Mouse (Mus musculus): Measurements from ENCODE around the gene Amdhd1. TPM values are rescaled to one million over a fixed set of nuclear protein-coding genes. Genes with fewer than 3 reads are reported as not detected.

The Amdhd1 gene
- 0.77 and 0.94 TPM in 2 replicates for polyA plus RNA-seq (2014; fragmentation: Nextera tagmentation; extraction: Ambion mirVana)

GRCm38 (mm10) chr10:93539775-93540430 lies at the start of gene Amdhd1:
Gene Amdhd1 (minus strand): TSS chr10:93540033.
- Histone ChIP-seq H3K4me3 (ENCODE audit: low read depth, low read length) (peak within 1 kb of the TSS; percentile 37), H3K27ac (ENCODE audit: low read length) (no peak within 1 kb of the TSS), H3K4me1 (ENCODE audit: control insufficient read depth, insufficient read depth, low read length) (0 out of 2 replicates have a peak, but pooled peaks cover 4% of the 10 kb centered on the region), H3K4me2 (replicated peaks; ENCODE audit: low read depth, low read length) (peak within 1 kb of the TSS; percentile 80), H3K36me3 (ENCODE audit: control insufficient read depth, insufficient read depth, low read length) (no peaks in the 10 kb centered on the region), H3K9ac (replicated peaks; ENCODE audit: low read depth, low read length) (peak within 1 kb of the TSS; percentile 3; the same call in 1 of the 2 replicates), H3K9me3 (ENCODE audit: control insufficient read depth, low read depth, low read length) (no peaks in the 10 kb centered on the region), H3K27me3 (ENCODE audit: control insufficient read depth, insufficient read depth, low read length) (no peaks in the 10 kb centered on the region)
- 3% methylated on average over 35 of the region's 35 CpGs for WGBS
- ATAC-seq (ENCODE audit: insufficient number of reproducible peaks, insufficient read depth, low FRiP score, low read depth), result peak; percentile 87

GRCm38 (mm10) chr10:93589281-93589848 lies 49.5 kb upstream of the Amdhd1 start, which contains the start of gene Snrpf:
Gene Snrpf (minus strand): TSS chr10:93589706.
- peaks cover 14% of the 10 kb centered on the region; the same call in 1 of the 2 replicates for H3K36me3 ChIP-seq (ENCODE audit: control insufficient read depth, insufficient read depth, low read length)
- H3K9ac ChIP-seq (replicated peaks; ENCODE audit: low read depth, low read length), result peak within 1 kb of the TSS; percentile 78
- peak within 1 kb of the TSS; percentile 81 for H3K4me3 ChIP-seq (ENCODE audit: low read depth, low read length)
- peak; percentile 91 for ATAC-seq (ENCODE audit: insufficient number of reproducible peaks, insufficient read depth, low FRiP score, low read depth)
- H3K27ac ChIP-seq (ENCODE audit: low read length), result peak within 1 kb of the TSS; percentile 48
- H3K4me2 ChIP-seq (replicated peaks; ENCODE audit: low read depth, low read length), result peak within 1 kb of the TSS; percentile 66
- whole genome bisulfite sequencing, result under 1% methylated on average over 63 of the region's 63 CpGs
- H3K4me1 ChIP-seq (ENCODE audit: control insufficient read depth, insufficient read depth, low read length), result peaks cover 7% of the 10 kb centered on the region; the same call in 1 of the 2 replicates
- no peaks in the 10 kb centered on the region for H3K9me3 ChIP-seq (ENCODE audit: control insufficient read depth, low read depth, low read length)
- no peaks in the 10 kb centered on the region for H3K27me3 ChIP-seq (ENCODE audit: control insufficient read depth, insufficient read depth, low read length)

- H3K36me3 ChIP-seq (ENCODE audit: control insufficient read depth, insufficient read depth, low read length), result peaks cover 17% of the 10 kb centered on the region; the same call in 1 of the 2 replicates
- under 1% methylated on average over 11 of the region's 11 CpGs for WGBS
- H3K9ac ChIP-seq (replicated peaks; ENCODE audit: low read depth, low read length), result peak overlapping the region; percentile 78
- H3K27me3 ChIP-seq (ENCODE audit: control insufficient read depth, insufficient read depth, low read length), result no peaks in the 10 kb centered on the region
- ATAC-seq (ENCODE audit: insufficient number of reproducible peaks, insufficient read depth, low FRiP score, low read depth), result no peak
- H3K4me1 ChIP-seq (ENCODE audit: control insufficient read depth, insufficient read depth, low read length), result peaks cover 7% of the 10 kb centered on the region; the same call in 1 of the 2 replicates
- peak overlapping the region; percentile 66 for H3K4me2 ChIP-seq (replicated peaks; ENCODE audit: low read depth, low read length)
- H3K9me3 ChIP-seq (ENCODE audit: control insufficient read depth, low read depth, low read length), result no peaks in the 10 kb centered on the region
- H3K27ac ChIP-seq (ENCODE audit: low read length), result peak overlapping the region; percentile 48
- peak overlapping the region; percentile 81 for H3K4me3 ChIP-seq (ENCODE audit: low read depth, low read length)
Observed at GRCm38 (mm10) chr10:93588796-93589195, 49.0 kb upstream of the Amdhd1 start.

GRCm38 (mm10) chr10:93577271-93577886 lies 37.5 kb upstream of the Amdhd1 start:
- no peak overlapping the region for H3K4me3 ChIP-seq (ENCODE audit: low read depth, low read length)
- H3K9me3 ChIP-seq (ENCODE audit: control insufficient read depth, low read depth, low read length), result no peaks in the 10 kb centered on the region
- no peak overlapping the region for H3K4me2 ChIP-seq (replicated peaks; ENCODE audit: low read depth, low read length)
- H3K27ac ChIP-seq (ENCODE audit: low read length), result no peak overlapping the region
- H3K4me1 ChIP-seq (ENCODE audit: control insufficient read depth, insufficient read depth, low read length), result no peaks in the 10 kb centered on the region
- ATAC-seq (ENCODE audit: insufficient number of reproducible peaks, insufficient read depth, low FRiP score, low read depth), result 0 out of 2 replicates have a peak, but pooled peaks have one; percentile 46
- no peak overlapping the region for H3K9ac ChIP-seq (replicated peaks; ENCODE audit: low read depth, low read length)
- no peaks in the 10 kb centered on the region for H3K27me3 ChIP-seq (ENCODE audit: control insufficient read depth, insufficient read depth, low read length)
- peaks cover 10% of the 10 kb centered on the region; the same call in 1 of the 2 replicates for H3K36me3 ChIP-seq (ENCODE audit: control insufficient read depth, insufficient read depth, low read length)
- WGBS, result 66% methylated on average over 13 of the region's 13 CpGs

- Histone ChIP-seq H3K9me3 (ENCODE audit: control insufficient read depth, low read depth, low read length) (no peaks in the 10 kb centered on the region), H3K27ac (ENCODE audit: low read length) (no peak overlapping the region), H3K4me1 (ENCODE audit: control insufficient read depth, insufficient read depth, low read length) (no peaks in the 10 kb centered on the region), H3K9ac (replicated peaks; ENCODE audit: low read depth, low read length) (no peak overlapping the region), H3K4me3 (ENCODE audit: low read depth, low read length) (no peak overlapping the region), H3K27me3 (ENCODE audit: control insufficient read depth, insufficient read depth, low read length) (no peaks in the 10 kb centered on the region), H3K36me3 (ENCODE audit: control insufficient read depth, insufficient read depth, low read length) (peaks cover 3% of the 10 kb centered on the region; the same call in 1 of the 2 replicates), H3K4me2 (replicated peaks; ENCODE audit: low read depth, low read length) (no peak overlapping the region)
- ATAC-seq (ENCODE audit: insufficient number of reproducible peaks, insufficient read depth, low FRiP score, low read depth), result no peak
- WGBS, result 91% methylated on average over 8 of the region's 8 CpGs
Observed at GRCm38 (mm10) chr10:93575960-93576359, 36.1 kb upstream of the Amdhd1 start.

- H3K36me3 ChIP-seq (ENCODE audit: control insufficient read depth, insufficient read depth, low read length), result no peaks in the 10 kb centered on the region
- H3K9me3 ChIP-seq (ENCODE audit: control insufficient read depth, low read depth, low read length), result no peaks in the 10 kb centered on the region
- H3K9ac ChIP-seq (replicated peaks; ENCODE audit: low read depth, low read length), result no peak overlapping the region
- H3K4me2 ChIP-seq (replicated peaks; ENCODE audit: low read depth, low read length), result no peak overlapping the region
- 47% methylated on average over 4 of the region's 4 CpGs for WGBS
- no peak overlapping the region for H3K4me3 ChIP-seq (ENCODE audit: low read depth, low read length)
- H3K27me3 ChIP-seq (ENCODE audit: control insufficient read depth, insufficient read depth, low read length), result no peaks in the 10 kb centered on the region
- no peak overlapping the region for H3K27ac ChIP-seq (ENCODE audit: low read length)
- H3K4me1 ChIP-seq (ENCODE audit: control insufficient read depth, insufficient read depth, low read length), result no peaks in the 10 kb centered on the region
- ATAC-seq (ENCODE audit: insufficient number of reproducible peaks, insufficient read depth, low FRiP score, low read depth), result no peak
Observed at GRCm38 (mm10) chr10:93574966-93575365, 35.1 kb upstream of the Amdhd1 start.

- no peak overlapping the region for H3K9ac ChIP-seq (replicated peaks; ENCODE audit: low read depth, low read length)
- H3K36me3 ChIP-seq (ENCODE audit: control insufficient read depth, insufficient read depth, low read length), result no peaks in the 10 kb centered on the region
- H3K4me3 ChIP-seq (ENCODE audit: low read depth, low read length), result no peak overlapping the region
- no peaks in the 10 kb centered on the region for H3K9me3 ChIP-seq (ENCODE audit: control insufficient read depth, low read depth, low read length)
- WGBS, result 53% methylated on average over 2 of the region's 2 CpGs
- H3K4me1 ChIP-seq (ENCODE audit: control insufficient read depth, insufficient read depth, low read length), result no peaks in the 10 kb centered on the region
- no peak overlapping the region for H3K4me2 ChIP-seq (replicated peaks; ENCODE audit: low read depth, low read length)
- H3K27ac ChIP-seq (ENCODE audit: low read length), result no peak overlapping the region
- no peaks in the 10 kb centered on the region for H3K27me3 ChIP-seq (ENCODE audit: control insufficient read depth, insufficient read depth, low read length)
- no peak for ATAC-seq (ENCODE audit: insufficient number of reproducible peaks, insufficient read depth, low FRiP score, low read depth)
Observed at GRCm38 (mm10) chr10:93572209-93572608, 32.4 kb upstream of the Amdhd1 start.

GRCm38 (mm10) chr10:93568671-93569070 lies 28.8 kb upstream of the Amdhd1 start:
- Histone ChIP-seq H3K4me1 (ENCODE audit: control insufficient read depth, insufficient read depth, low read length) (no peaks in the 10 kb centered on the region), H3K9ac (replicated peaks; ENCODE audit: low read depth, low read length) (no peak overlapping the region), H3K4me2 (replicated peaks; ENCODE audit: low read depth, low read length) (no peak overlapping the region), H3K9me3 (ENCODE audit: control insufficient read depth, low read depth, low read length) (no peaks in the 10 kb centered on the region), H3K36me3 (ENCODE audit: control insufficient read depth, insufficient read depth, low read length) (no peaks in the 10 kb centered on the region), H3K27ac (ENCODE audit: low read length) (no peak overlapping the region), H3K27me3 (ENCODE audit: control insufficient read depth, insufficient read depth, low read length) (no peaks in the 10 kb centered on the region), H3K4me3 (ENCODE audit: low read depth, low read length) (no peak overlapping the region)
- WGBS, result 83% methylated on average over 6 of the region's 6 CpGs
- ATAC-seq (ENCODE audit: insufficient number of reproducible peaks, insufficient read depth, low FRiP score, low read depth), result no peak
